Mouse (Mus musculus) thymus, postnatal 10 days (tissue): ENCODE measurements around the gene Phyhipl.

Experiments used
- DNase-seq, 2 experiments: peaks; one replicate each; pipeline ENCODE4 v3.0.0; 2021; ENCODE audit warnings: low spot score in 2 of 2

Gene Phyhipl

GRCm38 (mm10) chr10:70533301-70533781 lies 122.4 kb downstream of the Phyhipl start:
- no peak for DNase-seq

GRCm38 (mm10) chr10:70532249-70532648 lies 123.5 kb downstream of the Phyhipl start:
- DNase-seq, result no peak

GRCm38 (mm10) chr10:70530185-70530823 lies 125.5 kb downstream of the Phyhipl start:
- DNase-seq, result no peak

- DNase-seq, result no peak
Measured at GRCm38 (mm10) chr10:70521379-70521778, 134.4 kb downstream of the Phyhipl start.

GRCm38 (mm10) chr10:70520143-70521131 lies 135.3 kb downstream of the Phyhipl start:
- DNase-seq, result no peak

GRCm38 (mm10) chr10:70519640-70520099 lies 136.1 kb downstream of the Phyhipl start:
- no peak for DNase-seq

GRCm38 (mm10) chr10:70516661-70517060 lies 139.1 kb downstream of the Phyhipl start:
- DNase-seq, result no peak

GRCm38 (mm10) chr10:70514848-70515247 lies 140.9 kb downstream of the Phyhipl start:
- no peak for DNase-seq

- no peak for DNase-seq
Measured at GRCm38 (mm10) chr10:70507880-70508279, 147.9 kb downstream of the Phyhipl start.
